Mouse (Mus musculus): Measurements from ENCODE around the gene Zfp26. TPM values are rescaled to one million over a fixed set of nuclear protein-coding genes. Genes with fewer than 3 reads are reported as not detected.

The Zfp26 gene
- polyA plus RNA-seq, 1 experiment from 2014 or later: 7.8 TPM

Other genes with a start within 250 kb of the Zfp26 start
- gene Olfr871, start 248.0 kb downstream of the Zfp26 start, polyA plus RNA-seq (2015; fragmentation: Nextera tagmentation; extraction: Ambion mirVana): not detected in 2 replicates
- not detected in 2 replicates for gene Olfr872, start 223.0 kb downstream of the Zfp26 start, polyA plus RNA-seq (2015; fragmentation: Nextera tagmentation; extraction: Ambion mirVana)
- gene Olfr39, start 177.8 kb downstream of the Zfp26 start, polyA plus RNA-seq (2015; fragmentation: Nextera tagmentation; extraction: Ambion mirVana): not detected in 2 replicates
- gene Olfr873, start 161.6 kb downstream of the Zfp26 start, polyA plus RNA-seq (2015; fragmentation: Nextera tagmentation; extraction: Ambion mirVana): not detected in 2 replicates
- 0.08 TPM in 1 of 2 replicates, not detected in the other for gene Olfr18, start 124.1 kb downstream of the Zfp26 start, polyA plus RNA-seq (2015; fragmentation: Nextera tagmentation; extraction: Ambion mirVana)
- 23.7 and 30.8 TPM in 2 replicates for gene Zfp560, start 75.0 kb downstream of the Zfp26 start, polyA plus RNA-seq (2015; fragmentation: Nextera tagmentation; extraction: Ambion mirVana)
- gene Zfp426, start 32.6 kb upstream of the Zfp26 start, polyA plus RNA-seq (2015; fragmentation: Nextera tagmentation; extraction: Ambion mirVana): 9.9 and 12.6 TPM in 2 replicates
- gene Zfp266, start 61.3 kb upstream of the Zfp26 start, polyA plus RNA-seq (2015; fragmentation: Nextera tagmentation; extraction: Ambion mirVana): 42.6 and 46.3 TPM in 2 replicates
- gene Zfp846, start 121.1 kb upstream of the Zfp26 start, polyA plus RNA-seq (2015; fragmentation: Nextera tagmentation; extraction: Ambion mirVana): 9.4 and 10.9 TPM in 2 replicates
- gene Ubl5, start 182.7 kb upstream of the Zfp26 start, polyA plus RNA-seq (2015; fragmentation: Nextera tagmentation; extraction: Ambion mirVana): 295 and 378 TPM in 2 replicates
- 13.4 and 17.8 TPM in 2 replicates for gene Fbxl12, start 184.6 kb upstream of the Zfp26 start, polyA plus RNA-seq (2015; fragmentation: Nextera tagmentation; extraction: Ambion mirVana)
- gene Pin1, start 191.9 kb upstream of the Zfp26 start, polyA plus RNA-seq (2015; fragmentation: Nextera tagmentation; extraction: Ambion mirVana): 40.2 and 43.1 TPM in 2 replicates

Data from heart, embryonic 15.5 days (tissue).